Mouse (Mus musculus): ENCODE measurements around the gene Mgst2.

The Mgst2 gene

GRCm38 (mm10) chr3:51660060-51660459, at the start of gene Mgst2:
Mgst2 (plus strand) TSS chr3:51660360.
- DNase-seq (ENCODE audit: low read depth, low spot score), result no peak

- DNase-seq (ENCODE audit: low read depth, low spot score), result no peak
Measured at GRCm38 (mm10) chr3:51611972-51612371, 48.2 kb upstream of the Mgst2 start.

- DNase-seq (ENCODE audit: low read depth, low spot score), result no peak
Measured at GRCm38 (mm10) chr3:51612398-51613356, 47.5 kb upstream of the Mgst2 start.

GRCm38 (mm10) chr3:51614278-51614677, 45.9 kb upstream of the Mgst2 start:
- DNase-seq (ENCODE audit: low read depth, low spot score), result no peak

GRCm38 (mm10) chr3:51623956-51624355, 36.2 kb upstream of the Mgst2 start:
- DNase-seq (ENCODE audit: low read depth, low spot score), result no peak

GRCm38 (mm10) chr3:51627741-51628140, 32.4 kb upstream of the Mgst2 start:
- no peak for DNase-seq (ENCODE audit: low read depth, low spot score)

- DNase-seq (ENCODE audit: low read depth, low spot score), result no peak
Measured at GRCm38 (mm10) chr3:51628977-51629376, 31.2 kb upstream of the Mgst2 start.

- no peak for DNase-seq (ENCODE audit: low read depth, low spot score)
Measured at GRCm38 (mm10) chr3:51630746-51631145, 29.4 kb upstream of the Mgst2 start.

- no peak for DNase-seq (ENCODE audit: low read depth, low spot score)
Measured at GRCm38 (mm10) chr3:51631971-51632370, 28.2 kb upstream of the Mgst2 start.

GRCm38 (mm10) chr3:51634451-51634850, 25.7 kb upstream of the Mgst2 start:
- DNase-seq (ENCODE audit: low read depth, low spot score), result peak; percentile 59

GRCm38 (mm10) chr3:51635960-51636359, 24.2 kb upstream of the Mgst2 start:
- DNase-seq (ENCODE audit: low read depth, low spot score), result no peak

- DNase-seq (ENCODE audit: low read depth, low spot score), result no peak
Measured at GRCm38 (mm10) chr3:51636700-51637099, 23.5 kb upstream of the Mgst2 start.

GRCm38 (mm10) chr3:51637326-51637725, 22.8 kb upstream of the Mgst2 start:
- DNase-seq (ENCODE audit: low read depth, low spot score), result no peak

GRCm38 (mm10) chr3:51638260-51638659, 21.9 kb upstream of the Mgst2 start:
- no peak for DNase-seq (ENCODE audit: low read depth, low spot score)

GRCm38 (mm10) chr3:51645484-51645883, 14.7 kb upstream of the Mgst2 start:
- no peak for DNase-seq (ENCODE audit: low read depth, low spot score)

- DNase-seq (ENCODE audit: low read depth, low spot score), result no peak
Measured at GRCm38 (mm10) chr3:51646301-51646700, 13.9 kb upstream of the Mgst2 start.

GRCm38 (mm10) chr3:51647356-51647755, 12.8 kb upstream of the Mgst2 start:
- no peak for DNase-seq (ENCODE audit: low read depth, low spot score)

- DNase-seq (ENCODE audit: low read depth, low spot score), result peak; percentile 52
Measured at GRCm38 (mm10) chr3:51648037-51648664, 12.0 kb upstream of the Mgst2 start.

- no peak for DNase-seq (ENCODE audit: low read depth, low spot score)
Measured at GRCm38 (mm10) chr3:51649426-51649825, 10.7 kb upstream of the Mgst2 start.

GRCm38 (mm10) chr3:51649986-51650385, 10.2 kb upstream of the Mgst2 start:
- DNase-seq (ENCODE audit: low read depth, low spot score), result no peak

GRCm38 (mm10) chr3:51651149-51651548, 9.0 kb upstream of the Mgst2 start:
- DNase-seq (ENCODE audit: low read depth, low spot score), result no peak

- no peak for DNase-seq (ENCODE audit: low read depth, low spot score)
Measured at GRCm38 (mm10) chr3:51652292-51652691, 7.9 kb upstream of the Mgst2 start.

- no peak for DNase-seq (ENCODE audit: low read depth, low spot score)
Measured at GRCm38 (mm10) chr3:51652701-51653100, 7.5 kb upstream of the Mgst2 start.
